Comparison of ENCODE assay signal across 14 mouse cellular contexts in the genomic region with DNA sequence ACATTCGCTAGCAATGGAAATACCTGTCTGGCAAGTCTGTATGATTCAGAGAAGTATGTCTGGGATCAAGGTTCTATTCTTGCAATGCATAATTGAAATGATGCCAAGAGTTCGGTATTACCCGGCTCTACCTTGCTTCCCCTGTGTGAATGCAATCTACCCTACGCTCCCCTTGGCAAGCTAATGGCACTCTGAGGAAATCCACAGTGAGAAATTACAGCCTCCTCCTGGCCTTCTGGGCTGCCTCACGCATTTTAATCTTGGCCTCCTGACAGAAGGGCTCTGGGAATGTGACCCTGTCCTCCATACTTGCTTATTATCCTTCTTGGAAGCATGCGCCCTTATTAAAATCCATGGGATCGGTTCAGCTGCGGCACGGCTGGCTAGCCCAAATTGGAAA.
A peak's percentile ranks its signal among the peaks of the same experiment; 100 is the strongest.
DNase-seq lines count a peak whose midpoint lies in the region; ATAC-seq and TF ChIP-seq lines count a peak whose summit lies in the region.
"Had no signal": no experiment of that assay in that cellular context is flagged by ENCODE, and none has a peak within 500 bp of the region (broad histone marks: within the 10 kb centered on the region; RNA-seq: fewer than 3 reads in every experiment).

No protein-coding gene starts in this region.

- H3K4me2 ChIP-seq in kidney, embryonic 15.5 days = no peak overlapping the region
- H3K4me2 ChIP-seq in neural tube, embryonic 11.5 days (ENCODE audit: low read depth) = no peak overlapping the region
- H3K4me2 ChIP-seq: heart, embryonic 11.5 days; hindbrain, embryonic 15.5 days; liver, embryonic 13.5 days had no signal

- H3K4me3 ChIP-seq in kidney, adult 2 months (ENCODE audit: insufficient read depth, low read depth, low read length) = no peak overlapping the region
- H3K4me3 ChIP-seq in kidney, embryonic 15.5 days (replicated peaks) = no peak overlapping the region
- H3K4me3 ChIP-seq in neural tube, embryonic 11.5 days (ENCODE audit: low read depth, low read length) = no peak overlapping the region
- H3K4me3 ChIP-seq: hindbrain, embryonic 15.5 days; liver, embryonic 13.5 days had no signal

- H3K36me3 ChIP-seq in kidney, adult 2 months (ENCODE audit: control insufficient read depth, insufficient read depth, low read length) = no peaks in the 10 kb centered on the region
- H3K36me3 ChIP-seq in kidney, embryonic 15.5 days = no peaks in the 10 kb centered on the region
- no peaks in the 10 kb centered on the region for H3K36me3 ChIP-seq in neural tube, embryonic 11.5 days (ENCODE audit: control insufficient read depth, insufficient read depth, low read length)
- H3K36me3 ChIP-seq: hindbrain, embryonic 15.5 days; liver, embryonic 13.5 days had no signal

- peak; percentile 61 to 70 for DNase-seq in cerebellum, postnatal 10 days
- DNase-seq in cerebellum, postnatal 36 days = no peak
- DNase-seq in kidney, adult 2 months = peak; percentile 31
- DNase-seq in neural tube, embryonic 11.5 days (ENCODE audit: low spot score) = no peak
- DNase-seq in neural tube, embryonic 10.5 days (ENCODE audit: extremely low spot score, low spot score) = no peak
- DNase-seq in skeletal muscle tissue, adult 2 months (ENCODE audit: low read depth, low spot score) = peak; percentile 3
- DNase-seq in left cerebral cortex, postnatal 4 days = no peak
- DNase-seq: cerebellum, adult 2 months; liver, embryonic 13.5 days; right cerebral cortex, postnatal 4 days; thymus, postnatal 36 days had no signal

- H3K9ac ChIP-seq in kidney, embryonic 15.5 days = no peak overlapping the region
- H3K9ac ChIP-seq in neural tube, embryonic 11.5 days (ENCODE audit: low read length) = no peak overlapping the region
- H3K9ac ChIP-seq: hindbrain, embryonic 15.5 days; liver, embryonic 13.5 days had no signal

- no peaks in the 10 kb centered on the region for H3K9me3 ChIP-seq in kidney, embryonic 15.5 days (replicated peaks)
- H3K9me3 ChIP-seq in neural tube, embryonic 11.5 days (ENCODE audit: control insufficient read depth, low read length) = no peaks in the 10 kb centered on the region
- H3K9me3 ChIP-seq: hindbrain, embryonic 15.5 days; liver, embryonic 13.5 days had no signal

- H3K27me3 ChIP-seq in kidney, adult 2 months (replicated peaks; ENCODE audit: control insufficient read depth, insufficient read depth, low read length) = no peaks in the 10 kb centered on the region
- no peaks in the 10 kb centered on the region for H3K27me3 ChIP-seq in kidney, embryonic 15.5 days
- no peaks in the 10 kb centered on the region for H3K27me3 ChIP-seq in neural tube, embryonic 11.5 days (ENCODE audit: control insufficient read depth, insufficient read depth, low read length)
- H3K27me3 ChIP-seq: hindbrain, embryonic 15.5 days; liver, embryonic 13.5 days had no signal

- no peak for TF ChIP-seq POLR2A in kidney, adult 2 months (IDR thresholded peaks at IDR 0.05; ENCODE audit: low read depth, low read length)

- no peak overlapping the region for H3K27ac ChIP-seq in kidney, adult 2 months (ENCODE audit: insufficient read depth, low read depth, low read length)
- H3K27ac ChIP-seq in kidney, embryonic 15.5 days = no peak overlapping the region
- 0 out of 2 replicates have a peak overlapping the region, but pooled peaks have one; percentile 23 for H3K27ac ChIP-seq in neural tube, embryonic 11.5 days (ENCODE audit: low read depth, low read length)
- H3K27ac ChIP-seq: hindbrain, embryonic 15.5 days; liver, embryonic 13.5 days had no signal

- no peak for TF ChIP-seq CTCF in kidney, adult 2 months (conservative IDR thresholded peaks at IDR 0.05; ENCODE audit: insufficient read depth, insufficient read length, low read depth, low read length)

- H3K4me1 ChIP-seq in kidney, adult 2 months (ENCODE audit: control insufficient read depth, insufficient read depth, low read length) = no peaks in the 10 kb centered on the region
- H3K4me1 ChIP-seq in kidney, embryonic 15.5 days = peaks cover 13% of the 10 kb centered on the region
- H3K4me1 ChIP-seq in neural tube, embryonic 11.5 days (ENCODE audit: control insufficient read depth, insufficient read depth, low read length) = 0 out of 2 replicates have a peak, but pooled peaks cover 2% of the 10 kb centered on the region
- H3K4me1 ChIP-seq: liver, embryonic 13.5 days had no signal

- no peak for ATAC-seq in kidney, embryonic 15.5 days (replicated peaks; ENCODE audit: low FRiP score)
- no peak for ATAC-seq in neural tube, embryonic 11.5 days (ENCODE audit: insufficient read depth, low FRiP score, low TSS enrichment)

- intact Hi-C loops in left cerebral cortex, postnatal 4 days (cut with DNase I) = no loop called here

- 62% methylated on average over 9 of the region's 9 CpGs for WGBS in kidney, adult 2 months
- WGBS in kidney, embryonic 15.5 days = 75% methylated on average over 9 of the region's 9 CpGs
- 76% methylated on average over 9 of the region's 9 CpGs for WGBS in neural tube, embryonic 11.5 days

Comparison
In these comparisons a context has a peak if more than half of its experiments do, and no peak if none do; other contexts are left out.
1. DNase-seq: peak in cerebellum, postnatal 10 days (2 of 2), kidney, adult 2 months (single experiment) and skeletal muscle tissue, adult 2 months (single experiment); none in cerebellum, postnatal 36 days (0 of 2), neural tube, embryonic 11.5 days (single experiment), neural tube, embryonic 10.5 days (single experiment) and left cerebral cortex, postnatal 4 days (single experiment).